Mouse (Mus musculus): ENCODE data around the gene Mfap1a.
"Not testable (repeated sequence)": the region's sequence is repeated elsewhere in the genome, so short reads cannot be mapped to it uniquely, and the experiment has no call there.

DNA sequence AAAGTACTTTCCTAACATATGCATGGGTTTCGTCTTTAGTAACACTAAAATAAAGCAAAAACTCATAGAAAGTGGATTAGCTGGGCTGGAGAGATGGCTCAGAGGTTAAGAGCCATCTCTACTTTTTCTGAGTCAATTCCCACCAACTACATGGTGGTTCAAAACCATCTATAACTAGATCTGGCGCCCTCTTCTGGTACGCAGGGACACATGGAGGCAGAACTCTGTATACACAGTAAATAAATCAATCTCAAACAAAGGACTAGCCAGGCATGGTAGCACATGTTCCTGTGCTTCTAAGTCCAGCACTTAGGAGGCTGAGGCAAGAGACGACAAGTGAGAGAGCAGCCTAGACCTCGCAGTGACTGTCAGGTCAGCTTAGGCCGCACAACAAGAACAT lies 37.5 kb downstream of the Mfap1a start:
- not testable (repeated sequence) for TF ChIP-seq CTCF (IDR thresholded peaks at IDR 0.05; ENCODE audit: borderline replicate concordance, control insufficient read depth, extremely low read depth, insufficient read depth, low read length, poor library complexity); POLR2A (IDR thresholded peaks at IDR 0.05; ENCODE audit: control insufficient read depth, extremely low read depth, insufficient read depth, low read length, poor library complexity)

Measured in thymus, adult 2 months (tissue).